Mouse (Mus musculus) liver, embryonic 16.5 days (tissue): Measurements from ENCODE around the gene Ogg1. TPM values are rescaled to one million over a fixed set of nuclear protein-coding genes. Genes with fewer than 3 reads are reported as not detected.

ENCODE experiments used
- ATAC-seq: fragments of 200-750 bp; cut with Nextera tagmentation; 2 replicates; pipeline ENCODE4 v1.8.0; 2017; ENCODE audit warnings: low read depth, mild to moderate bottlenecking, moderate number of reproducible peaks, moderate library complexity
- H3K27ac ChIP-seq: fragments of 300-500 bp; sonication (generic); 2 replicates; pipeline ENCODE4 v1.5.1; 2014; ENCODE audit warnings: mild to moderate bottlenecking, low read length
- H3K27me3 ChIP-seq: fragments of 300-500 bp; sonication (generic); 2 replicates; pipeline ENCODE4 v1.6.1; 2014; ENCODE audit warnings: low read depth, low read length, mixed read lengths; ENCODE audit not compliant: control insufficient read depth, insufficient read depth
- H3K36me3 ChIP-seq: fragments of 300-500 bp; sonication (generic); 2 replicates; pipeline ENCODE4 v1.6.1; 2014; ENCODE audit warnings: mild to moderate bottlenecking; ENCODE audit not compliant: control insufficient read depth, insufficient read depth
- H3K4me1 ChIP-seq: fragments of 300-500 bp; sonication (generic); 2 replicates; pipeline ENCODE4 v1.6.1; 2014; ENCODE audit warnings: low read depth, low read length, mixed read lengths; ENCODE audit not compliant: control insufficient read depth
- H3K4me2 ChIP-seq: fragments of 300-500 bp; sonication (generic); 2 replicates; pipeline ENCODE4 v1.6.1; 2014; ENCODE audit warnings: low read depth, low read length, mixed read lengths
- H3K4me3 ChIP-seq: fragments of 300-500 bp; sonication (generic); 2 replicates; pipeline ENCODE4 v1.5.1; 2014; ENCODE audit warnings: low read depth, mild to moderate bottlenecking, low read length
- H3K9ac ChIP-seq: fragments of 300-500 bp; sonication (generic); 2 replicates; pipeline ENCODE4 v1.6.1; 2014; ENCODE audit warnings: low read depth, low read length
- H3K9me3 ChIP-seq: fragments of 300-500 bp; sonication (generic); replicated peaks from 2 replicates; pipeline ENCODE4 v1.6.1; 2016; ENCODE audit warnings: low read length; ENCODE audit not compliant: control insufficient read depth
- WGBS: fragments of 180-500 bp; shearing (Covaris S2); extraction: QIAGEN DNeasy Blood & Tissue Kit; methylation state at CpG from one replicate; pipeline ENCODE4 v1.1.7; 2014; ENCODE audit not compliant: insufficient replicate concordance; 5-methylcytosine and 5-hydroxymethylcytosine counted together
- polyA plus RNA-seq: library from polyadenylated mRNA; unstranded; fragments of >200 nt; fragmentation: Nextera tagmentation; extraction: Ambion mirVana; gene quantifications from 2 replicates; pipeline ENCODE4 v1.2.1, GENCODE M21; 2015

The Ogg1 gene
- polyA plus RNA-seq, 1 experiment from 2014 or later: 4.4 TPM

- Histone ChIP-seq H3K4me3 (no peak overlapping the region), H3K4me2 (no peak overlapping the region), H3K27ac (no peak overlapping the region), H3K36me3 (no peaks in the 10 kb centered on the region), H3K4me1 (peaks cover 10% of the 10 kb centered on the region), H3K27me3 (no peaks in the 10 kb centered on the region), H3K9ac (no peak overlapping the region), H3K9me3 (no peaks in the 10 kb centered on the region)
- no peak for ATAC-seq
- WGBS: 40% methylated on average over 6 of the region's 6 CpGs
These were observed 14.8 kb downstream of the Ogg1 start for GRCm38 (mm10) chr6:113341574-113341973.

GRCm38 (mm10) chr6:113342297-113342696 is 15.5 kb downstream of the Ogg1 start:
- H3K9me3 ChIP-seq: no peaks in the 10 kb centered on the region
- H3K9ac ChIP-seq: no peak overlapping the region
- no peak overlapping the region for H3K4me3 ChIP-seq
- WGBS: 41% methylated on average over 5 of the region's 7 CpGs
- peaks cover 6% of the 10 kb centered on the region for H3K4me1 ChIP-seq
- H3K27me3 ChIP-seq: no peaks in the 10 kb centered on the region
- no peak for ATAC-seq
- H3K4me2 ChIP-seq: no peak overlapping the region
- no peaks in the 10 kb centered on the region for H3K36me3 ChIP-seq
- H3K27ac ChIP-seq: no peak overlapping the region

GRCm38 (mm10) chr6:113343177-113344092 is 16.7 kb downstream of the Ogg1 start, which contains the start of gene Camk1:
Gene Camk1, minus strand, starts transcription at chr6:113343984.
- Histone ChIP-seq H3K27ac (no peak within 1 kb of the TSS), H3K36me3 (no peaks in the 10 kb centered on the region), H3K9ac (peak within 1 kb of the TSS; percentile 64), H3K4me2 (peak within 1 kb of the TSS; percentile 70), H3K4me1 (peaks cover 2% of the 10 kb centered on the region; the same call in 1 of the 2 replicates), H3K9me3 (no peaks in the 10 kb centered on the region), H3K27me3 (no peaks in the 10 kb centered on the region), H3K4me3 (peak within 1 kb of the TSS; percentile 65)
- peak; percentile 81 for ATAC-seq
- 13% methylated on average over 32 of the region's 32 CpGs for WGBS

GRCm38 (mm10) chr6:113344321-113344720 is 17.5 kb downstream of the Ogg1 start:
- Histone ChIP-seq H3K9me3 (no peaks in the 10 kb centered on the region), H3K4me3 (no peak overlapping the region; the same call in 1 of the 2 replicates), H3K4me1 (peaks cover 2% of the 10 kb centered on the region; the same call in 1 of the 2 replicates), H3K27me3 (no peaks in the 10 kb centered on the region), H3K36me3 (no peaks in the 10 kb centered on the region), H3K27ac (no peak overlapping the region), H3K4me2 (peak overlapping the region; percentile 70; the same call in 1 of the 2 replicates), H3K9ac (no peak overlapping the region)
- ATAC-seq: peak; percentile 15; the same call in 1 of the 2 replicates
- WGBS: 40% methylated on average over 2 of the region's 2 CpGs

GRCm38 (mm10) chr6:113346897-113347296 is 20.1 kb downstream of the Ogg1 start:
- Histone ChIP-seq H3K9ac (no peak overlapping the region), H3K4me2 (no peak overlapping the region), H3K36me3 (no peaks in the 10 kb centered on the region), H3K4me1 (peaks cover 2% of the 10 kb centered on the region; the same call in 1 of the 2 replicates), H3K4me3 (no peak overlapping the region), H3K27me3 (no peaks in the 10 kb centered on the region), H3K27ac (no peak overlapping the region), H3K9me3 (no peaks in the 10 kb centered on the region)
- 56% methylated on average over 4 of the region's 4 CpGs for WGBS
- no peak for ATAC-seq

- no peak for ATAC-seq
- H3K27ac ChIP-seq: no peak overlapping the region
- no peak overlapping the region for H3K4me2 ChIP-seq
- no peak overlapping the region for H3K4me3 ChIP-seq
- no peaks in the 10 kb centered on the region; the same call in 1 of the 2 replicates for H3K4me1 ChIP-seq
- H3K9me3 ChIP-seq: no peaks in the 10 kb centered on the region
- H3K9ac ChIP-seq: no peak overlapping the region
- no peaks in the 10 kb centered on the region for H3K27me3 ChIP-seq
- no peaks in the 10 kb centered on the region for H3K36me3 ChIP-seq
These were observed 23.8 kb downstream of the Ogg1 start for GRCm38 (mm10) chr6:113350538-113350937.

- H3K4me3 ChIP-seq: no peak overlapping the region
- H3K4me2 ChIP-seq: no peak overlapping the region
- H3K27me3 ChIP-seq: no peaks in the 10 kb centered on the region
- no peak overlapping the region for H3K27ac ChIP-seq
- no peaks in the 10 kb centered on the region for H3K36me3 ChIP-seq
- H3K4me1 ChIP-seq: no peaks in the 10 kb centered on the region; the same call in 1 of the 2 replicates
- WGBS: 72% methylated on average over 1 of the region's 1 CpGs
- H3K9me3 ChIP-seq: no peaks in the 10 kb centered on the region
- ATAC-seq: no peak
- no peak overlapping the region for H3K9ac ChIP-seq
These were observed 24.4 kb downstream of the Ogg1 start for GRCm38 (mm10) chr6:113351161-113351560.

- no peak for ATAC-seq
- Histone ChIP-seq H3K4me2 (no peak overlapping the region), H3K9me3 (no peaks in the 10 kb centered on the region), H3K4me1 (no peaks in the 10 kb centered on the region; the same call in 1 of the 2 replicates), H3K27ac (no peak overlapping the region), H3K4me3 (no peak overlapping the region), H3K27me3 (no peaks in the 10 kb centered on the region), H3K9ac (no peak overlapping the region), H3K36me3 (no peaks in the 10 kb centered on the region)
- 22% methylated on average over 10 of the region's 10 CpGs for WGBS
These were observed 24.9 kb downstream of the Ogg1 start for GRCm38 (mm10) chr6:113351653-113352052.

- WGBS: 58% methylated on average over 3 of the region's 3 CpGs
These were observed 26.0 kb downstream of the Ogg1 start for GRCm38 (mm10) chr6:113352820-113353219.

More at GRCm38 (mm10) chr6:113352820-113353219, 26.0 kb downstream of the Ogg1 start:
- ATAC-seq: no peak
- Histone ChIP-seq H3K27me3 (no peaks in the 10 kb centered on the region), H3K9ac (no peak overlapping the region), H3K27ac (no peak overlapping the region), H3K4me2 (no peak overlapping the region), H3K36me3 (no peaks in the 10 kb centered on the region), H3K9me3 (no peaks in the 10 kb centered on the region), H3K4me3 (no peak overlapping the region), H3K4me1 (no peaks in the 10 kb centered on the region; the same call in 1 of the 2 replicates)
